Mouse (Mus musculus) bone marrow, adult 2 months (tissue): ENCODE data around the gene Fh1.

Experiments
- CTCF ChIP-seq: fragments of 200-500 bp; IDR thresholded peaks from 2 replicates; pipeline ENCODE4 v1.5.1; 2011; ENCODE audit warnings: low read length, control low read depth; ENCODE audit not compliant: control insufficient read depth, insufficient read depth
- POLR2A ChIP-seq: fragments of 200-500 bp; IDR thresholded peaks from 2 replicates; pipeline ENCODE4 v1.6.1; 2011; ENCODE audit warnings: low read depth, mild to moderate bottlenecking, control low read depth, low read length, borderline replicate concordance; ENCODE audit not compliant: control insufficient read depth

GRCm38 (mm10) chr1:175582799-175583198 is 42.6 kb downstream of the Fh1 start:
- no peak for TF ChIP-seq CTCF
- TF ChIP-seq POLR2A = no peak
